Mouse (Mus musculus) lung, postnatal 0 days (tissue): ENCODE measurements at regions not wholly inside any gene's neighbourhood (a gene's known extent, or its start where the extent isn't known, plus 50 kb on each side); places are given as distances from the start of the nearest gene placed in this dataset.

Source experiments
- CTCF ChIP-seq: IDR thresholded peaks from 2 replicates; pipeline ENCODE4 v1.5.1; 2016; ENCODE audit warnings: antibody characterized with exemption, mild to moderate bottlenecking
- EP300 ChIP-seq: IDR thresholded peaks from 2 replicates; pipeline ENCODE4 v1.6.1; 2016; ENCODE audit warnings: antibody characterized with exemption, mild to moderate bottlenecking, control low read depth

DNA sequence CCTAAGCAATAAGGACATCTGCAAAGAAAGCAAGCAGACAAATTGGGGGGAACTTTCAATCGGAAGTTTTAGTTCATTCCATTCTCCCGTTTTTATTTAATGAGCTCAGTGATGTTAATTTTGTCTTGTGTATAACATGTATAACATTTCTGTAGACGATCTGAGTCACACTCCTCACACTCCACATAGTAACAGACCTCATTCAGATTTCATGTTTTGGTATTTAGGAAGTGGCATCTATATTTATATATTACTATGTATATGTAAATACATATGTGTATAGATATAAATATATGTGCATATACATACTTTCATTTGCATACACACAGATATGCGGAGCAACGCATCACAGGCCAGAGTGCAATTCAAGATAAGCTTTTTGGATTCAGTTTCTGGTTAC, 444.9 kb upstream of the Fam92a start:
- no peak for TF ChIP-seq CTCF
- no peak for TF ChIP-seq EP300
